Mouse (Mus musculus): ENCODE results near the gene Lyl1. TPM values are rescaled to one million over a fixed set of nuclear protein-coding genes. Genes with fewer than 3 reads are reported as not detected.

Lyl1 gene
- polyA plus RNA-seq, 1 experiment = 7.8 TPM

GRCm38 (mm10) chr8:84742171-84743053 is 41.2 kb downstream of the Lyl1 start:
- DNase-seq (ENCODE audit: low spot score) = no peak

DNA sequence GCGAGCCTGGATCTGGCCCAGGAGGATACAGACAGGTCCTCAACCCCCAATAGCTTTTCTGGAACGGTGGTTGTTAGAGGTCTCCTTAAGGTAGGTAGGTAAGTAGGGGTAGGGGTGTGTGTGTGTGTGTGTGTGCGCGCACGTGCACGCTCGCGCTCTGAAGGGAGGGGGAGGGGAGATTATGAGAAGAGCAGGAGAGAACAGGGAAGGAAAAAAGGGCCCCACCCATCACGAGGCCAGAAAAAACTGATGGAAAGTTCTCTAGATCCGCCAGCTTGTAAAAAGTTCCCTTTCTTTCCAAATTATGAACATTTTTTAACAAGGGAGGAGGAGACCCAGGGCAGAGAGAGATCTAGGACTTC is 41.8 kb downstream of the Lyl1 start:
- DNase-seq (ENCODE audit: low spot score) = no peak

DNA sequence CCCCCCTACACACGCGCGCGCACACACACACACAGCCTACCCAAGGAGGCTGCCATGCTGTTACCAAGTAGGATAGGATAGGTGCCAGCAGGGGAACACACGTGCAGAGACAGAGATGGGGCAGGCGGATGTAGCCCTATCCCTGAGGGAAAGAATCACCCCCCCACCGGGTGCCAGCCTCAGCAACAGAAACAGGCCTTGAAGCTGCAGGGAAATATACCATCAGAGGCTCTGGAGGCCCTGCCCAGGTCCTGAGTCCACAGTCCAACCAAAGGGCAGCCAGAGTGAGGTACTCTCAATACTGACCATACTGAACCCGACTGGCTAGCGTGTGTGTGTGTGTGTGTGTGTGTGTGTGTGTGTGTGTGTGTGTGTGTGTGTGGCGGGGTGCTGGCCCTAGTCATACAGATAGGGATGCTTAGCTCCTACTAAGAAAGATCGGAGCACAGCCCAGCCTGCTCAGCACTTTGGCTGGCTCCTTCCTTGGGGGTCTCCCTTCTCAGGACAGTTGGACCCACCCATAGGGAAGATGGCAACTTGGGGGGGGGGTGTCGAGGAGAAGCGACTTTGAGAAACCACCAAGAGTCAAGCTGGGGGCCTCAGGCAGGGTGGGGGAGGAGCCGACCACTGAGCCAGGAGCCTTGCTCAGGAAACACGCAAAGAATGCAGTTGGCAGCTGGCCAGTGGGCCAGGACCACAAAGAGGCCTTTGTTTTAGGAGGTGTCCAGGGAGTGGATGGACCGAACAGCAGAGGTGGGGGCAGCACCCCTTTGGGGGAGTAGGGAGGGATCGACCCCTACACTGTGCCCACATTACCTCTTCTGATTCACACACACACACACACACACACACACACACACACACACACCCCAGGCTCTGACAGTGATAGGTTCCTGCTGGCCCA is 42.5 kb downstream of the Lyl1 start:
- no peak for DNase-seq (ENCODE audit: low spot score)

DNA sequence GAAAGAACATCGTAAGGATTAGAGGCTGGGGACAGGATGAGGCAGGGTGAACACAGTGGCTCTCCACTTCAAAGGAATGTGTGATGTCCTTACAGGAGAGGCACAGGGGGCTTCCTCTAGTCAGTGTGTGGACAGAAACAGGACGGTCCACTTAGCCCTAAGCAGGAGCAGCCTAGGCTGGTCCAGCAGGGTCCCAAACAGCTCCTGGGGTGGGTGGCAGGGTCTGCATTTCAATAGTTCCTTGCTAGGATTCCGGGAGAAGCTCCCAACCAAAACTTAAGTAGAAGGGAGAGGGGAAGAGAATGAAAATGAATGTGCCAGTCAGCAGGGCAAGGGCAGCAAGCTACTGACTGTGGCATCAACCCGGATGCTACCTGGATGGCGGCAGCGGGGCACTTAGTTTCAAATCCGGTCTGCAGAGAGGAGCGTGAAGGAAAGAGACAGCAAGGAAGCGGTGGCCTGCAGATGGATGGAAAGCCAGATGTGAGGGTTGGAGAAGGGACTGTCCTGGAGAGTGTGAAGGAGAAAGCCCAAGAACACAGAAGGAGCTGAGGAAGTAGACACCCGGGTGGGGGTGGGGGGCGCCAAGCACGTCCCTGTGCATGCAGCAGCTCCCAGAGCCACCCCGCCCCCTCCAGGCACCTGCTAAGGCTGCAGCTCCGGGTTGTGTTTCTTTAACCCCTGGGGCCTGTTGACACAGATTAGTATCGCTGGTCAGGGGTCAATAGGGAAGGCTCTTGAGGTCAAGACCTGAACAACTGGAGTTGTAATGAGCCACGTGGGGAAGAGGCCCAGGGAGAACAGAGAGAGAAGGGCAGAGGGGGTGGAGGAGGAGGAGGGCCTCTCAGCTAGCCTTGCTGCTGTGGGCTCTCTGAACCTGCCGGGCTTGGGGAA is 44.0 kb downstream of the Lyl1 start:
- DNase-seq (ENCODE audit: low spot score) = no peak

DNA sequence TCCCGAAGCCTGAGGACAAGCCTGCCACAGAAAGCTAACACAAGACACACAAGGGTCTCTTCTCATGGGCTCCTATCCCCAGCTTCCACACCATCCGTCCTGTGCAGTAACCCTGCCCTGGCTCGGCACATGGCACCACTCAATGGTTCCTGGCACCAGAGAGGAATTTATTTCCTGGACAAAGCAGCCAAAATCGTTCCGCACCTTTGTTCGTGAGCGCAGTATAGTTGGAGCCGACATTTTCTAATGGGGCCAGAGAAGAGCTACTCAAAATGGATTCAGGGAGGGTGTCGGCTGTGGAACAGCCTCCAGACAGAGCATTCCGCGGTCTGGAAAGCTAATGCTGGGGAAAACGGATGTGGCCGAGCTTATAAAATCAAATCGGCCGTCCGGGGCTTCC is 48.3 kb downstream of the Lyl1 start:
- no peak for DNase-seq (ENCODE audit: low spot score)

GRCm38 (mm10) chr8:84752734-84753582 is 51.7 kb downstream of the Lyl1 start:
- DNase-seq (ENCODE audit: low spot score) = no peak

Other genes starting within 250 kb of the Lyl1 start
- 14.7 and 23.3 TPM in 2 replicates for gene Ier2, start 38.6 kb upstream of the Lyl1 start, polyA plus RNA-seq (2012; rRNA removed)
- 71.7 and 76.3 TPM in 2 replicates for gene Trmt1, start 15.2 kb upstream of the Lyl1 start, polyA plus RNA-seq (2012; rRNA removed)
- gene Nacc1, start 13.6 kb upstream of the Lyl1 start, polyA plus RNA-seq (2012; rRNA removed) = 39.5 and 49.4 TPM in 2 replicates
- gene G430095P16Rik, start 21.6 kb downstream of the Lyl1 start, polyA plus RNA-seq (2012; rRNA removed) = 1.0 and 1.2 TPM in 2 replicates
- gene Nfix, start 98.9 kb downstream of the Lyl1 start, polyA plus RNA-seq (2012; rRNA removed) = 21.7 and 77.0 TPM in 2 replicates
- 4.7 and 4.8 TPM in 2 replicates for gene Dand5, start 121.4 kb downstream of the Lyl1 start, polyA plus RNA-seq (2012; rRNA removed)
- 22.0 and 22.2 TPM in 2 replicates for gene Gadd45gip1, start 130.1 kb downstream of the Lyl1 start, polyA plus RNA-seq (2012; rRNA removed)
- 63.3 and 69.9 TPM in 2 replicates for gene Rad23a, start 139.2 kb downstream of the Lyl1 start, polyA plus RNA-seq (2012; rRNA removed)
- 362 and 430 TPM in 2 replicates for gene Calr, start 145.5 kb downstream of the Lyl1 start, polyA plus RNA-seq (2012; rRNA removed)
- 39.2 and 51.4 TPM in 2 replicates for gene Farsa, start 155.5 kb downstream of the Lyl1 start, polyA plus RNA-seq (2012; rRNA removed)
- 2.8 and 3.2 TPM in 2 replicates for gene Syce2, start 170.7 kb downstream of the Lyl1 start, polyA plus RNA-seq (2012; rRNA removed)
- gene Gcdh, start 192.5 kb downstream of the Lyl1 start, polyA plus RNA-seq (2012; rRNA removed) = 31.4 and 33.1 TPM in 2 replicates
- 0.15 TPM in 2 replicates for gene Klf1, start 200.5 kb downstream of the Lyl1 start, polyA plus RNA-seq (2012; rRNA removed)
- 18.4 and 20.4 TPM in 2 replicates for gene Dnase2a, start 207.1 kb downstream of the Lyl1 start, polyA plus RNA-seq (2012; rRNA removed)
- gene Mast1, start 235.9 kb downstream of the Lyl1 start, polyA plus RNA-seq (2012; rRNA removed) = 0.17 and 0.19 TPM in 2 replicates
- not detected in 2 replicates for gene Rtbdn, start 245.5 kb downstream of the Lyl1 start, polyA plus RNA-seq (2012; rRNA removed)

All from urinary bladder, adult 2 months (tissue).